Mouse (Mus musculus): ENCODE measurements around the gene Eif4b.

Gene Eif4b

DNA sequence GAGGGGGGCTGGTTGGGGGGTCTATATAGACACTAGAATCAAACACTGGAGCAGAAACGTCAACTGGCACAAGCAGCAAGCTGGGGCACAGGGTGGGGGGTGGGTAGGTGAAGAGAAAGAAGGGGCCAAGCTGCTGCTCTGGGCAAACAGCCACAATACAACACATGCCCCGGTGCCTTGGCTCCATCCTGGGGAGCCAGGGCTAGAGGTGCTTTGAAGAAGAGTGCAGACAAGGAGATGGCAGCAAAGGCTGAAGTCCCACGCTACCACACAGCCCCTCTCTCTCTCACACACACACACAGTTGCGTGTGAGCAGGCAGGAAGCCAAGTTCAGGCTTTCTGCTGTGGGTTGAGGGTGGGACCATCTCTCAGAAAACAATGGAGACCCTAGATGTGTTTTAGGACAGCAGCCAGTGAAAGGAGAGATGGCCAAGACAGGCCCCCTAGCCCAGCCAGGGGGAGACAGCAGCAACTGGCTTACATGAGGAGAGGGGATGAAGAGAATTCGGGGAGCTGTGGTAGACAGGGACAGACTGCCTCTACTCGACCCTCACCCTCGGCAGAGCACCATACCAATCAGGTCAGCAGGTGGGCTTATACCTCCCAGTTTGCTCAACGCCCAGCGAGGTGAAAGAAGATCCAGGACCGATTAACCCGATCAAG lies 43.3 kb downstream of the Eif4b start:
- DNase-seq (ENCODE audit: low read depth, low spot score) = no peak

DNA sequence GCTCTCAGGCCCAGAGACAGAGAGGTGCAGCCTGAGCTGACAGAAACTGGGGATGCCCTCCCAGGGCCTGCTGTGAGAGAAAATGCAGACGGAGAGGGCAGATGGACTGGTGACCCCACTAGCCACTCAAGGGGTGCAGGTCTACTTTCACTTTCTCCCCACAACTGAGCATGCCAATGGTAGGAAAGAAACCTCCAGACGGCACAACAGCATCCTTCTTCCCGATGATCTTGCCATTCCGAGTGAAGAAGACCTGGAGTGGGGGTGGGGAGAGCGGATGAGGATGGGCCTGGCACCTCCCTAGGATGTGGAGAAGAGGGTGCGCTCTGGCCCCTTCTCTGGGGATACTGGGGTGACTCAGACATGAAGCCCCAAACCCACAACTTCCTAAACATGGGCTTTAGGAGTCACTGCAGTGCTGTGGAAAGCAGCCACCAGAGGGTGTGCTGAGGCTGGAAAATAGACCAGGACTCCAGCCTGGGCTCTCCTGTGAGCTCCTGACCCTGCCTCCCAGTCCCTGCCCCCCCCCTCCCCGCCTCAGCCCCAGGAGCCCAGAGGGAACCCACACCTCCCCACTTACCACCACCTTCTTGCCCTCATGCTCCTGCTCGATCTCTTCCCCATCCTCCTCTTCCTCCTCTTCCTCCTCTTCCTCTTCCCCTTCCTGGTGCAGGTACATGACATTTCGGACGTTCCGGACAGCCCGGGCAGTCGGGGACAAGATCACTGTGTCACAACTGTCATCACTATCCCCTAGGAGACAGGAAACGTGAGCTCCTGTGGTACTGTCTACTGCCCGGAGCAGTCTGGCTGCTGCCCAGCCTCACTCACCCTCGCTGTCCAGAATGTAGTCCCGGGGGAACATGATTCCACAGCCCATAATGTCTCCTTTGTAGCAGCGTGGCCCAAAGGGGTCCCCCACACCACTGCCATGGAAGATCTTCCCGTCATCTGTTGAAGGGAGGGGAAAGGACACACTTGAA lies 44.2 kb downstream of the Eif4b start:
- no peak for DNase-seq (ENCODE audit: low read depth, low spot score)

DNA sequence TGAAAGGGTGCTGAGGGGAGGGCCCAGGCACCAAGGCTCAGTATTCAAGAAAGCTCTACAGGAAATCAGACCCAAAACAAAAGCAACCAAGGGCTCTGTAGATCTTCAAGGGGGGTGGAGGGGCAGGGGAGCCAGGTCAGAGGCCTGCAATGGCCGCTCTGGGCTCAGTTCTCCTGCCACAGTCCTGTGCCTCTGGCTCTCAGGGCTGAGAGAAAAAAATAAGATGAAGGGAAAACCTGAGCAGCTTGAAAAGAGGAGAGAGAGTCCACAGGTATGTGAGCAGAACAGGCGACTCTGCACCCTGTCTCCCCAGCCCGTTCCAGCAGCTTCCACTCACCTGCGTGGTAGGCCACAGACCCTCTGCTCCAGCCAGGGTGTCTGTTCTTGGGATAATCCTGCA lies 45.0 kb downstream of the Eif4b start:
- DNase-seq (ENCODE audit: low read depth, low spot score) = no peak

DNA sequence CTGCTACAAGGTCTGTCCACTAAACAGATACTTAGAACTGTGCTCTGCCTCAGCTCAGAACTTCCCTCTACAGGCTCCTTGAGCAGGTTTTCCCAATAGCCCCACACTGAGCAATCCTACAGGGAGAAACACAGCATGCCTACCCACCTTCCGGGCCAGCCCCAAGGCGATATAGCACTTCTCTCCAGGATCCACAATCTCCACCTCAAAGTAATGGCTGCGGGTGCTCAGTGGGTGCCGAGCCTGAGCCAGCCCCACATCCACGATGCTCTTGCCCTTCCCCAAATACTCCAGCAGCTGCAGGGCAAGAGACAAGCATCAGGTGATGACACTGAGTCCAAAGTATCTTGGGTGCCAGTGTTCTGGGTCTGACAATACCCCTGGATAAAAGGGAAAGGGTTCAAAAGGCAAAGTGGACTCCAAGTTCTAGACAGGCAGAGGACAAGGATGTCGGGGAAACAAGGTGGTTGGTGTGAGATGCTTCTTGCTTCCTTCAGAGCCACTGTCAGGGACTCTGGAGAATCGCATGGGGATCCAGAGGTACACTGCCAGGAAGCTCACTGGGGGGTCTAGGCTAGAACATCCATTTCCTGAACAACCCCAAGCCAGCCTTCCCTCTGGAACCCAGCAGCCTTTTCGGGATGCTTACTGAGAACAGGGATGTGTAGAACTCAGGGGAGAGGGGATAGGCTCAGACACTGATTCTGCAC lies 45.7 kb downstream of the Eif4b start:
- no peak for DNase-seq (ENCODE audit: low read depth, low spot score)

- DNase-seq (ENCODE audit: low read depth, low spot score) = no peak
These were observed 46.2 kb downstream of the Eif4b start for GRCm38 (mm10) chr15:102119831-102120170.

DNA sequence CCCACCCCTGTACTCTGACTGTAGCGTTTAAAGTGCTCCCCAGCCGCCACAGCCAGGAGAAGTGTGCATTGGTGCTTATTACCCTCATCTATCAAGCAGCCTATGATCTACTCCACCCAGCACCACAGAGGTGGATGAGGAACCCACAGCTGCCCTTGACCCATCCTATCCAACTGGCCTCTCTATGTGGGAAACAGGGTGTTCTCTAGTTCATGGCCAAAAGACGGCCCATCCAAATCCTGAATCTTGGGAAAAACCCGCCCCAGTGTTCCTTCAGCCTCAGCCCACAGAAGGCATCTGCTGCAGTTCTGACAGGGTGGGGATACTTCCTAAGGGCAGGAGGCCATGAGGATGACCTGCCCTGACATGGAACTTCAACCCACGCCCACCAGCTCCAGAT lies 47.0 kb downstream of the Eif4b start:
- no peak for DNase-seq (ENCODE audit: low read depth, low spot score)

GRCm38 (mm10) chr15:102126303-102126702 lies 52.7 kb downstream of the Eif4b start:
- DNase-seq (ENCODE audit: low read depth, low spot score) = no peak

DNA sequence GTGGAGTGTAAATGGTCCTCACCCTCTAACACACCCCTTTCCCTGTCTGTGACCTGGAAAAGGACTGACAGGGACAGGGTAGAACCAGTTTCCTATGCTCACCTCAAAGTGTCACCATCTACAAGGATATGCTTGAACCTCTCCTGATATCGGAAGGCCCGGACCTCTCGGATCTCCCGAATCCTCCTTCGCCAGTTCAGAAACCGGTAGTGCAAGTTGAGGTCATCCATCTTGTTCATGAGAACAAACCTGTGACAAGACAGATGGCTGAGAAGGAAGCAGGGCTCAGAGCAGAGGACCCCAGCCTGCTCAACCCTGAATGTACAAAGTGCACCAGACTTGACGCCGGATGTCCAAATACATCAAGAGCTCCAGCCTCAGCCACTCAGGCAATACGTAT lies 59.7 kb downstream of the Eif4b start:
- no peak for DNase-seq (ENCODE audit: low read depth, low spot score)

DNA sequence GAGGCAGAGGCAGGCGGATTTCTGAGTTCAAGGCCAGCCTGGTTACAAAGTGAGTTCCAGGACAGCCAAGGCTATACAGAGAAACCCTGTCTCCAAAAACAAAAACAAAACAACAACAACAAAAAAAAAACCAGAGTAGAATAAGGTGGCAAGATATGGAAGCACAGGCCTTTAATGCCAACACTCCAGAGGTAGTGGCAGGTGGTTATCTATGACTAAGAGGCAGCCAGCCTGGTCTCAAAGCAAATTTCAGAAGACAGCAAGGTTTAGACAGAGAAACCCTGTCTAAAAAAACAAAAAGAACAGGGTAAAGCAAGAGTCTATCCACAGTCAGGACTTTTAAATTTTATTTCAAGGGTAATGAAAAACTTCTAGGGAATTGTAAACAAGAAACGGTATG lies 61.1 kb downstream of the Eif4b start:
- DNase-seq (ENCODE audit: low read depth, low spot score) = no peak

- no peak for DNase-seq (ENCODE audit: low read depth, low spot score)
These were observed 62.1 kb downstream of the Eif4b start for GRCm38 (mm10) chr15:102135522-102136128.

- DNase-seq (ENCODE audit: low read depth, low spot score) = peak; percentile 96
These were observed 62.7 kb downstream of the Eif4b start, which contains the start of gene Spryd3 for GRCm38 (mm10) chr15:102136129-102136758. Gene Spryd3, minus strand, starts transcription at chr15:102136234.

- DNase-seq (ENCODE audit: low read depth, low spot score) = no peak
These were observed 67.5 kb downstream of the Eif4b start for GRCm38 (mm10) chr15:102141120-102141519.

- no peak for DNase-seq (ENCODE audit: low read depth, low spot score)
These were observed 69.6 kb downstream of the Eif4b start for GRCm38 (mm10) chr15:102142914-102143912.

- no peak for DNase-seq (ENCODE audit: low read depth, low spot score)
These were observed 70.7 kb downstream of the Eif4b start, which contains the start of gene Igfbp6 for GRCm38 (mm10) chr15:102144274-102144711. Gene Igfbp6, plus strand, starts transcription at chr15:102144362.

DNA sequence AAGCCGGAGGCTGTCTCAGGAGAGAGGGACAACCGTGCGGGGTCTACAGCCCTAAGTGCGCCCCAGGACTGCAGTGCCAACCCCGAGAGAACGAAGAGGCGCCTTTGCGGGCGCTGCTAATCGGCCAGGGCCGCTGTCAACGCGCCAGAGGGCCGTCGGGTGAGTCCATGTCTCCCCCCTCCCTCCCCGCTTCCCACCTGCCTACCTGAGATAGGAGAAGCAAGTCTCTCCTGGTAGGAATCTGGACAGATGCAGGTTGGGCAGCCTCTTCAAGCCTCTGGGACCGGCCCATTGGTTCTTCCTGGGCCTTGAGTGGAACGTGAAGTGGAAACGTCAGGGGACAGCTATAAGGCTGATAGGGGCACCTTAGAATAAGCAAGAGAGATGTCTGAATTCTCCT lies 71.2 kb downstream of the Eif4b start:
- no peak for DNase-seq (ENCODE audit: low read depth, low spot score)

DNA sequence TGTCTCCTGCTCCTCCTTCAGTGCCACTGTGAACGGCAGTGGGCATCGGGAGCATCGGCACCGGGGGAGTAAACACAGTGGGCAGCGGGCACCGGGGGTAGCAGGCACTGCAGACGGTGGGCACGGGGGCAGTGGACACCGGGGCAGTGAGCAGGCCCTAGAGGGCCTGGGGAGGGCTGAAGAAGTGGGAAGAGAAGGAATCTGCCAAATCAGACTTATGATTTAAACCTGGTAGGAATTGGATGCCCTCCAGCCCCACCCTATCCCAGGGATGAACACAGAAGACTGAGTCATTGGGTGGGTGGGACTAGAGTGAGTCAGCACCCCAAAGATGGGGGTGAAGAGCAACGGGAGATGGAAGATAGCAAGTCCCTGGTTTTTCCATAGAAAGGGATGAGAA lies 71.8 kb downstream of the Eif4b start:
- no peak for DNase-seq (ENCODE audit: low read depth, low spot score)

GRCm38 (mm10) chr15:102146089-102146488 lies 72.5 kb downstream of the Eif4b start:
- no peak for DNase-seq (ENCODE audit: low read depth, low spot score)
